Mouse (Mus musculus): Measurements from ENCODE around the gene Lrrc37a. TPM values are rescaled to one million over a fixed set of nuclear protein-coding genes. Genes with fewer than 3 reads are reported as not detected.
A peak's percentile ranks its signal among the peaks of the same experiment; 100 is the strongest.
"Not testable (repeated sequence)": the region's sequence is repeated elsewhere in the genome, so short reads cannot be mapped to it uniquely, and the experiment has no call there.

Gene Lrrc37a
- polyA plus RNA-seq, 1 experiment: not detected

GRCm38 (mm10) chr11:103419667-103420066 lies 84.7 kb downstream of the Lrrc37a start:
- peaks cover 8% of the 10 kb centered on the region for H3K4me1 ChIP-seq (ENCODE audit: control insufficient read depth, insufficient read depth, low read length)
- no peak overlapping the region for H3K4me3 ChIP-seq (replicated peaks; ENCODE audit: control insufficient read depth, low read depth, low read length)
- WGBS: 66% methylated on average over 13 of the region's 13 CpGs
- H3K27ac ChIP-seq (ENCODE audit: control insufficient read depth, insufficient read depth, low read depth, low read length, poor library complexity): peak overlapping the region; percentile 55
- TF ChIP-seq POLR2A (IDR thresholded peaks at IDR 0.05; ENCODE audit: borderline replicate concordance, control insufficient read depth, low read depth, low read length): no peak
- TF ChIP-seq CTCF (IDR thresholded peaks at IDR 0.05; ENCODE audit: control insufficient read depth, insufficient read depth, low read length): no peak

GRCm38 (mm10) chr11:103419226-103419625 lies 85.2 kb downstream of the Lrrc37a start:
- Histone ChIP-seq H3K4me1 (ENCODE audit: control insufficient read depth, insufficient read depth, low read length) (peaks cover 8% of the 10 kb centered on the region), H3K27ac (ENCODE audit: control insufficient read depth, insufficient read depth, low read depth, low read length, poor library complexity) (peak overlapping the region; percentile 55), H3K4me3 (replicated peaks; ENCODE audit: control insufficient read depth, low read depth, low read length) (no peak overlapping the region)
- no peak for TF ChIP-seq POLR2A (IDR thresholded peaks at IDR 0.05; ENCODE audit: borderline replicate concordance, control insufficient read depth, low read depth, low read length)
- TF ChIP-seq CTCF (IDR thresholded peaks at IDR 0.05; ENCODE audit: control insufficient read depth, insufficient read depth, low read length): no peak
- WGBS: 19% methylated on average over 5 of the region's 5 CpGs

GRCm38 (mm10) chr11:103413516-103413915 lies 90.9 kb downstream of the Lrrc37a start:
- no peak for TF ChIP-seq POLR2A (IDR thresholded peaks at IDR 0.05; ENCODE audit: borderline replicate concordance, control insufficient read depth, low read depth, low read length)
- no peak for TF ChIP-seq CTCF (IDR thresholded peaks at IDR 0.05; ENCODE audit: control insufficient read depth, insufficient read depth, low read length)
- Histone ChIP-seq H3K4me3 (replicated peaks; ENCODE audit: control insufficient read depth, low read depth, low read length) (no peak overlapping the region), H3K27ac (ENCODE audit: control insufficient read depth, insufficient read depth, low read depth, low read length, poor library complexity) (peak overlapping the region; percentile 43; the same call in 1 of the 2 replicates), H3K4me1 (ENCODE audit: control insufficient read depth, insufficient read depth, low read length) (peaks cover 3% of the 10 kb centered on the region)
- 73% methylated on average over 1 of the region's 1 CpGs for WGBS

GRCm38 (mm10) chr11:103412950-103413423 lies 91.4 kb downstream of the Lrrc37a start:
- TF ChIP-seq POLR2A (IDR thresholded peaks at IDR 0.05; ENCODE audit: borderline replicate concordance, control insufficient read depth, low read depth, low read length) (no peak), CTCF (IDR thresholded peaks at IDR 0.05; ENCODE audit: control insufficient read depth, insufficient read depth, low read length) (no peak)
- H3K4me1 ChIP-seq (ENCODE audit: control insufficient read depth, insufficient read depth, low read length): peaks cover 2% of the 10 kb centered on the region
- peak overlapping the region; percentile 87 for H3K27ac ChIP-seq (ENCODE audit: control insufficient read depth, insufficient read depth, low read depth, low read length, poor library complexity)
- 6% methylated on average over 14 of the region's 14 CpGs for WGBS
- peak overlapping the region; percentile 92 for H3K4me3 ChIP-seq (replicated peaks; ENCODE audit: control insufficient read depth, low read depth, low read length)

GRCm38 (mm10) chr11:103411981-103412949 lies 92.1 kb downstream of the Lrrc37a start, which contains the start of gene Plekhm1:
Gene Plekhm1, minus strand, starts transcription at chr11:103412687.
- Histone ChIP-seq H3K4me3 (replicated peaks; ENCODE audit: control insufficient read depth, low read depth, low read length) (peak within 1 kb of the TSS; percentile 92), H3K4me1 (ENCODE audit: control insufficient read depth, insufficient read depth, low read length) (peaks cover 2% of the 10 kb centered on the region), H3K27ac (ENCODE audit: control insufficient read depth, insufficient read depth, low read depth, low read length, poor library complexity) (peak within 1 kb of the TSS; percentile 87)
- TF ChIP-seq CTCF (IDR thresholded peaks at IDR 0.05; ENCODE audit: control insufficient read depth, insufficient read depth, low read length): no peak
- TF ChIP-seq POLR2A (IDR thresholded peaks at IDR 0.05; ENCODE audit: borderline replicate concordance, control insufficient read depth, low read depth, low read length): peak; percentile 81
- WGBS: under 1% methylated on average over 67 of the region's 67 CpGs

- Histone ChIP-seq H3K27ac (ENCODE audit: control insufficient read depth, insufficient read depth, low read depth, low read length, poor library complexity) (no peak overlapping the region), H3K4me3 (replicated peaks; ENCODE audit: control insufficient read depth, low read depth, low read length) (peak overlapping the region; percentile 33), H3K4me1 (ENCODE audit: control insufficient read depth, insufficient read depth, low read length) (peaks cover 4% of the 10 kb centered on the region)
- TF ChIP-seq POLR2A (IDR thresholded peaks at IDR 0.05; ENCODE audit: borderline replicate concordance, control insufficient read depth, low read depth, low read length): no peak
- no peak for TF ChIP-seq CTCF (IDR thresholded peaks at IDR 0.05; ENCODE audit: control insufficient read depth, insufficient read depth, low read length)
- whole genome bisulfite sequencing: 71% methylated on average over 1 of the region's 1 CpGs
Observed at GRCm38 (mm10) chr11:103411301-103411700, 93.1 kb downstream of the Lrrc37a start.

- 0 out of 2 replicates have a peak overlapping the region, but pooled peaks have one; percentile 4 for H3K27ac ChIP-seq (ENCODE audit: control insufficient read depth, insufficient read depth, low read depth, low read length, poor library complexity)
Observed at GRCm38 (mm10) chr11:103408880-103409279, 95.5 kb downstream of the Lrrc37a start.

GRCm38 (mm10) chr11:103407136-103407535 lies 97.3 kb downstream of the Lrrc37a start:
- WGBS: 70% methylated on average over 5 of the region's 5 CpGs
- H3K4me1 ChIP-seq (ENCODE audit: control insufficient read depth, insufficient read depth, low read length); H3K4me3 ChIP-seq (replicated peaks; ENCODE audit: control insufficient read depth, low read depth, low read length); H3K27ac ChIP-seq (ENCODE audit: control insufficient read depth, insufficient read depth, low read depth, low read length, poor library complexity): not testable (repeated sequence)

More at GRCm38 (mm10) chr11:103408880-103409279, 95.5 kb downstream of the Lrrc37a start:
- 90% methylated on average over 13 of the region's 13 CpGs for WGBS
- H3K4me1 ChIP-seq (ENCODE audit: control insufficient read depth, insufficient read depth, low read length): peaks cover 4% of the 10 kb centered on the region
- H3K4me3 ChIP-seq (replicated peaks; ENCODE audit: control insufficient read depth, low read depth, low read length): no peak overlapping the region
- TF ChIP-seq POLR2A (IDR thresholded peaks at IDR 0.05; ENCODE audit: borderline replicate concordance, control insufficient read depth, low read depth, low read length) (no peak), CTCF (IDR thresholded peaks at IDR 0.05; ENCODE audit: control insufficient read depth, insufficient read depth, low read length) (no peak)
